Mouse (Mus musculus) intestine, embryonic 14.5 days (tissue): ENCODE data around the gene Trappc3. TPM values are rescaled to one million over a fixed set of nuclear protein-coding genes. Genes with fewer than 3 reads are reported as not detected.

Experiments
- ATAC-seq: fragments of 200-750 bp; cut with Nextera tagmentation; replicated peaks from 2 replicates; pipeline ENCODE4 v1.8.0; 2017; ENCODE audit warnings: low read depth, moderate number of reproducible peaks, moderate TSS enrichment, moderate library complexity; ENCODE audit not compliant: low FRiP score, low TSS enrichment
- DNase-seq: peaks from one replicate; pipeline ENCODE4 v3.0.0-alpha.2; 2018; ENCODE audit warnings: low spot score
- H3K27ac ChIP-seq: fragments of 300-500 bp; sonication (generic); 2 replicates; pipeline ENCODE4 v1.5.1; 2014; ENCODE audit warnings: low read depth, mild to moderate bottlenecking, control low read depth
- H3K27me3 ChIP-seq: fragments of 300-500 bp; sonication (generic); replicated peaks from 2 replicates; pipeline ENCODE4 v1.6.1; 2014; ENCODE audit warnings: low read length, control low read depth; ENCODE audit not compliant: control insufficient read depth, insufficient read depth
- H3K36me3 ChIP-seq: fragments of 300-500 bp; sonication (generic); 2 replicates; pipeline ENCODE4 v1.6.1; 2014; ENCODE audit warnings: low read length, control low read depth; ENCODE audit not compliant: control insufficient read depth, insufficient read depth
- H3K4me1 ChIP-seq: fragments of 300-500 bp; sonication (generic); replicated peaks from 2 replicates; pipeline ENCODE4 v1.6.1; 2014; ENCODE audit warnings: low read length, control low read depth, mixed read lengths; ENCODE audit not compliant: control insufficient read depth, insufficient read depth
- H3K4me2 ChIP-seq: fragments of 300-500 bp; sonication (generic); 2 replicates; pipeline ENCODE4 v1.6.1; 2014; ENCODE audit warnings: low read length
- H3K4me3 ChIP-seq: fragments of 300-500 bp; sonication (generic); 2 replicates; pipeline ENCODE4 v1.5.1; 2014; ENCODE audit warnings: low read depth, low read length, control low read depth, mixed read lengths
- H3K9ac ChIP-seq: fragments of 300-500 bp; sonication (generic); 2 replicates; pipeline ENCODE4 v1.6.1; 2014; ENCODE audit warnings: mild to moderate bottlenecking, low read length
- H3K9me3 ChIP-seq: fragments of 300-500 bp; sonication (generic); 2 replicates; pipeline ENCODE4 v1.6.1; 2016; ENCODE audit warnings: low read length, control low read depth; ENCODE audit not compliant: control insufficient read depth
- WGBS: fragments of 180-500 bp; shearing (Covaris S2); extraction: QIAGEN DNeasy Blood & Tissue Kit; methylation state at CpG from one replicate; pipeline ENCODE4 v1.1.7; 2014; 5-methylcytosine and 5-hydroxymethylcytosine counted together
- polyA plus RNA-seq: library from polyadenylated mRNA; unstranded; fragments of >200 nt; fragmentation: Nextera tagmentation; extraction: Ambion mirVana; gene quantifications from 2 replicates; pipeline ENCODE4 v1.2.1, GENCODE M21; 2014

Gene Trappc3
- polyA plus RNA-seq, 1 experiment from 2014 or later, result 20.5 TPM

DNA sequence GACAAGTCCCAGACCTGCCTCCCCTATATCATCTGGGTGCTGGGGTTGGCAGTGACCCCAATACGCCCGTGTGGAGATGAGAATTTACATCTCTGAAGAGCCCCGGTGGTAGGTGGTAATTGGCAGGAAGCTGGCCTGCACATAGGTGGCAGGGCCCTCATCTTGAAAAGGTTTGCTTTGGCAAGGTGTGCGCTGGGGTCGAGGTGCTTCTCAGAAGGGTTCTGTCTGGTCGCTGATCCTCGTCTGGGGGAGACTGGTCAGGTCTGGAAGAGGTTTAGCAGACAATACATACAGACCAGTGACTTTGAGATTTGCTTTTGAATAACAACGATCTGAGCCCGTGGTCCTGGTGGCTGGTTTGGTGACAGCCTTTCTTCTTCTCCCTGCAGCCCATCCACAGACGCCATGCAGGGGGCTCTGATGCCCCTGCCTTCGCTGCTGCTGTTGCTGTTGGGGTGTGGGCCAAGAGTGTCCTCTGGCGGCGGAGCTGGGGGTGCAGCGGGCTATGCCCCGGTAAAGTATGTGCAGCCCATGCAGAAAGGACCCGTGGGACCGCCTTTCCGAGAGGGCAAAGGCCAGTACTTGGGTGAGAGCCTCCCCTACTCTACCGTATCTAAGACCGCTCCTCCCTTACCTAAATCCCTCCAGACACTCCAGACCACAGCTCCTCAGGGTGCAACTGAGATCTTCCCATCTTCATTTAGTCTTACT lies 47.2 kb downstream of the Trappc3 start:
- Histone ChIP-seq H3K4me1 (no peaks in the 10 kb centered on the region; the same call in 1 of the 2 replicates), H3K27ac (no peak overlapping the region), H3K9ac (no peak overlapping the region), H3K9me3 (peaks cover 5% of the 10 kb centered on the region; the same call in 1 of the 2 replicates), H3K4me2 (peak overlapping the region; percentile 35), H3K27me3 (no peaks in the 10 kb centered on the region), H3K36me3 (no peaks in the 10 kb centered on the region), H3K4me3 (no peak overlapping the region)
- DNase-seq (no peak), ATAC-seq (peak; percentile 70)
- 15% methylated on average over 20 of the region's 20 CpGs for WGBS

GRCm38 (mm10) chr4:126309922-126310309 lies 47.8 kb downstream of the Trappc3 start:
- H3K27me3 ChIP-seq, result no peaks in the 10 kb centered on the region
- H3K9ac ChIP-seq, result no peak overlapping the region
- H3K9me3 ChIP-seq, result peaks cover 5% of the 10 kb centered on the region; the same call in 1 of the 2 replicates
- under 1% methylated on average over 7 of the region's 7 CpGs for WGBS
- H3K27ac ChIP-seq, result no peak overlapping the region
- H3K4me1 ChIP-seq, result no peaks in the 10 kb centered on the region; the same call in 1 of the 2 replicates
- DNase-seq (peak; percentile 97), ATAC-seq (peak; percentile 80)
- H3K4me3 ChIP-seq, result no peak overlapping the region
- H3K36me3 ChIP-seq, result 0 out of 2 replicates have a peak, but pooled peaks cover 1% of the 10 kb centered on the region
- H3K4me2 ChIP-seq, result peak overlapping the region; percentile 35

GRCm38 (mm10) chr4:126310344-126310743 lies 48.2 kb downstream of the Trappc3 start:
- Histone ChIP-seq H3K36me3 (peaks cover 3% of the 10 kb centered on the region; the same call in 1 of the 2 replicates), H3K4me3 (no peak overlapping the region), H3K27ac (no peak overlapping the region), H3K27me3 (no peaks in the 10 kb centered on the region), H3K9me3 (peaks cover 5% of the 10 kb centered on the region; the same call in 1 of the 2 replicates), H3K4me1 (no peaks in the 10 kb centered on the region; the same call in 1 of the 2 replicates), H3K4me2 (no peak overlapping the region), H3K9ac (no peak overlapping the region)
- DNase-seq (no peak), ATAC-seq (no peak)
- 71% methylated on average over 7 of the region's 7 CpGs for WGBS

DNA sequence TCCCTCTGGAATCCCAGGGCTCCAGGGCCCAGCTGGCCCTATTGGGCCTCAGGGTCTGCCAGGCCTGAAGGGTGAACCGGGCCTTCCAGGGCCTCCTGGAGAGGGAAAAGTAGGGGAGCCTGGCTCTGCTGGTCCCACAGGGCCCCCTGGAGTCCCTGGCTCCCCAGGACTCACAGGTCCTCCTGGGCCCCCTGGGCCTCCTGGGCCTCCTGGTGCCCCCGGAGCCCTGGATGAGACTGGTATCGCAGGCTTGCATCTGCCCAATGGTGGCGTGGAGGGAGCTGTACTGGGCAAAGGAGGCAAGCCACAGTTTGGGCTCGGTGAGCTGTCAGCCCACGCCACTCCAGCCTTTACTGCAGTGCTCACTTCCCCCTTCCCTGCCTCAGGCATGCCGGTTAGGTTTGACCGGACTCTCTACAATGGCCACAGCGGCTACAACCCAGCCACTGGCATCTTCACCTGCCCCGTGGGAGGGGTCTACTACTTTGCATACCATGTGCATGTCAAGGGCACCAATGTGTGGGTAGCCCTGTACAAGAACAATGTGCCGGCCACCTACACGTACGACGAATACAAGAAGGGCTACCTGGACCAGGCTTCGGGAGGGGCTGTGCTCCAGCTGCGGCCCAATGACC lies 49.6 kb downstream of the Trappc3 start:
- 93% methylated on average over 16 of the region's 16 CpGs for WGBS
- no peak overlapping the region for H3K4me2 ChIP-seq
- ATAC-seq (no peak), DNase-seq (no peak)
- H3K4me3 ChIP-seq, result no peak overlapping the region
- H3K9ac ChIP-seq, result no peak overlapping the region
- no peaks in the 10 kb centered on the region for H3K9me3 ChIP-seq
- no peaks in the 10 kb centered on the region; the same call in 1 of the 2 replicates for H3K4me1 ChIP-seq
- H3K36me3 ChIP-seq, result peaks cover 16% of the 10 kb centered on the region
- H3K27me3 ChIP-seq, result no peaks in the 10 kb centered on the region
- H3K27ac ChIP-seq, result no peak overlapping the region

DNA sequence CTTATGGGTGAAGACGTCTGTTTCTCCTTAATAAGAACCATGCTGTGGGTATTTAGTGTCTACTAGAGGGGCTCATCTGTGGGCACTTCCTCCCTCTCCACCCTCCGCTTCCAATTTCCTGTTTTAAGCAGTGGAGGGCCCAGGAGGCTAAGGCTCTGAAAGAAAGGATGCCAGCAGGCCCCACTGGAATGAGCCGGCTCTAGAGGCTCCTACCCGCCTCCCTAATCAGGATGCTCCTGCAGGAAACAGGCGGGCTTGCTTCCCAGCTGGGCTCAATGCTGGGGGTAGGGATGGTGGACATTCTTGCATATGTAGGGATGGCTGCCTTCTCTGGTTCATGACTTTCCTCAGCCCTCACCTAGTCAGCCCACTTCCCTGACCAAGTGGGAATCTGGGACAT lies 51.1 kb downstream of the Trappc3 start:
- H3K4me2 ChIP-seq, result no peak overlapping the region
- H3K36me3 ChIP-seq, result peaks cover 31% of the 10 kb centered on the region
- H3K27ac ChIP-seq, result no peak overlapping the region
- no peak for DNase-seq
- H3K4me3 ChIP-seq, result no peak overlapping the region
- H3K9ac ChIP-seq, result no peak overlapping the region
- no peak for ATAC-seq
- no peaks in the 10 kb centered on the region for H3K9me3 ChIP-seq
- 57% methylated on average over 5 of the region's 5 CpGs for WGBS
- H3K27me3 ChIP-seq, result no peaks in the 10 kb centered on the region
- H3K4me1 ChIP-seq, result no peaks in the 10 kb centered on the region; the same call in 1 of the 2 replicates

DNA sequence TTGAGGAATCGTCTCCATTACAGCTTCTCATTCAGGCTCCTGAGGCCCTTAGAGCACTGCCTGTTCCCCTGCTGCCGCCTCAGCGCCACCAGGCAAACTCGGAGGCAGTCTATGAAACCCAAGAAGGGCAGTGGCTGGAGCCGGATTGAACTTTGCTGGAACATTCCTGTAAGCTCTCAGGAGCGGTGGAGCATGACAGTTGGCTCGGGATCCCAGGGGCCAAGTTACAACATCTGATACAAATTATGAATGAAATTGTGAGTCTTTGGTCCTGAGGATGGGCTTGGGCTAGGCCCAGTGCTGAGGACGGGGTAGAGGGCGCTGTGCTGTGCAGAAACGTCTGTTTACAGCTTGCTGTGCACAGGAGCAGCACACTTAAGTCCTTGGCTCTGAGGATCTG lies 52.3 kb downstream of the Trappc3 start:
- Histone ChIP-seq H3K4me3 (no peak overlapping the region), H3K36me3 (peaks cover 36% of the 10 kb centered on the region), H3K4me1 (no peaks in the 10 kb centered on the region; the same call in 1 of the 2 replicates), H3K4me2 (no peak overlapping the region), H3K27me3 (no peaks in the 10 kb centered on the region), H3K27ac (no peak overlapping the region), H3K9me3 (no peaks in the 10 kb centered on the region), H3K9ac (no peak overlapping the region)
- no peak for DNase-seq
- WGBS, result 68% methylated on average over 10 of the region's 10 CpGs
- no peak for ATAC-seq

GRCm38 (mm10) chr4:126315931-126316330 lies 53.8 kb downstream of the Trappc3 start:
- Histone ChIP-seq H3K9ac (no peak overlapping the region), H3K27me3 (no peaks in the 10 kb centered on the region), H3K4me2 (no peak overlapping the region), H3K4me3 (no peak overlapping the region), H3K9me3 (no peaks in the 10 kb centered on the region), H3K4me1 (peaks cover 4% of the 10 kb centered on the region; the same call in 1 of the 2 replicates), H3K36me3 (peaks cover 36% of the 10 kb centered on the region), H3K27ac (peak overlapping the region; percentile 22; the same call in 1 of the 2 replicates)
- WGBS, result 18% methylated on average over 5 of the region's 5 CpGs
- peak; percentile 17 for ATAC-seq
- DNase-seq, result no peak

DNA sequence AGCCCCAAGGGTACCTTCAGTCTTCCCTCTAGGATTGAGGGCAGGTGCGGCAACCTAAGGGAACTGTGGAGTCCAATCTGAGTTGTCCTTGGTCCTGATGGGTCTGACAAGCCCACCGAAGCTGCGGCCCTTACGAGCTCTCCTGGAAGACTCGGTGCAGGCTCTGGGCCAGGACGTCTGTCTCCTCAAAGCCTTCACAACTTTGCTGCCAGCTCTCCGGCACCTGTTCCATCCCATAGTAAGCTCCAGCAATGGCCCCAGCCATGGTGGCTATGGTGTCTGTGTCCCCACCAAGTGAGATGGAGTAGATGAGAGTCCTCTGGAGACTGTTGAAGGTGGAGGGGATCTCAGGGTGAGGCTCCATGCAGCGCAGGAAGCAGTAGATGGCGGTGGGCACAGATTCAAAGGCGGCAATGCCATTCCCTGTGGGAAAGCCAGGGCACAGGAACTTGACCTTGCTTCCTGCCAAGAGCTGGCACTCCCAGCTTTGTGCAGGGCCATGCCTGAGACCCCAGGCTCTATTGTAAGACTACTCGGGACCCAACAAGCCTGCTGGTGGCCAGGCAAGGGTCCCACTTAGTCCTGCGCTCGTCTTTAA lies 54.4 kb downstream of the Trappc3 start:
- H3K27me3 ChIP-seq, result no peaks in the 10 kb centered on the region
- no peak for ATAC-seq
- WGBS, result 92% methylated on average over 13 of the region's 13 CpGs
- DNase-seq, result no peak
- no peak overlapping the region for H3K27ac ChIP-seq
- no peak overlapping the region for H3K4me3 ChIP-seq
- H3K9ac ChIP-seq, result no peak overlapping the region
- no peak overlapping the region for H3K4me2 ChIP-seq
- peaks cover 36% of the 10 kb centered on the region for H3K36me3 ChIP-seq
- H3K9me3 ChIP-seq, result no peaks in the 10 kb centered on the region
- H3K4me1 ChIP-seq, result peaks cover 4% of the 10 kb centered on the region; the same call in 1 of the 2 replicates
